Mouse (Mus musculus) adrenal gland (tissue): ENCODE measurements around the gene Ptpn1.

Source experiments
- intact Hi-C: fragments of 180-260 bp; cut with DNase I; formaldehyde crosslinking; loops from one replicate; pipeline ENCODE4 v1.15.1; 2025

Gene Ptpn1

DNA sequence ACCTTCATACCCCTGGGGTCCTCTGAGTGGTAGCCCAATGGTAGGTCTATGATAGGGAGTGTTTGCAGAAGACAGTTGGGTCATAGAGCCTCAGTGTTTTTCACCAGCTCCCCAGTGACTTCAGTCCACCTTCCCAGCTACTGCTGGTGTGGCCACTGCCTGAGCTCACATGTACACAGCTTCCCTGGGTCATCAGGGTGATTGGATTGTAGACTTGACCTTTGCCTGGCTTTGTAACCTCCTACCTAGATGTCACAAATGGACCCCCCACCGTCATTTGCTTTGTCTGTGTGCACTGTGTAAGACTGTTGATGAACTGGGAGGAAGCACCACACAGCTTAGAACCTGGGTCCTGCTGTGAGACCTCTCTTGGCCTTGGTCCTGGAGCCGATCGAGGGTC lies 12.3 kb downstream of the Ptpn1 start:
- intact Hi-C loops, result no loop called here

- intact Hi-C loops, result no loop called here
Observed at GRCm38 (mm10) chr2:167945451-167945850, 13.6 kb downstream of the Ptpn1 start.

GRCm38 (mm10) chr2:167947251-167947650 lies 15.4 kb downstream of the Ptpn1 start:
- intact Hi-C loops, result no loop called here

DNA sequence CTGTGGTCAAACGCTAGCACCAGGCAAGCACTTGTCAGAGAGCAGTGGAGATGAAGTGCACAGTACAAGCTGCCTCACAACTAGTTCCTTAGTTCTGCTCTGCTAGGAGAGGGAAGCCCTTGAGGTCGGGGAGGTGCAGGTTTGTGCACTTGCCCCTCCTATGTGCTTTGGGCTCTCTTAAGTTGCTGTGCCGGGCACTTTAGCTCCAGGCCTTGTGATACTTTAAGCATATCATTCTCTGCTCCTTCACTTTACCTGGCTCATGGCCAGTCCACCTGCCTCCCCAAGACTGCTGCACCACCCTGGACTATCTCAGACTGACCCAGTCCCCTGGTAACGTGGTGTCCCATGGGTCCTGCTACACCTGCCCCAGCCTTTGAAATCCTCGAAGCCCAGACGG lies 16.2 kb downstream of the Ptpn1 start:
- intact Hi-C loops, result no loop called here

GRCm38 (mm10) chr2:167948557-167948956 lies 16.7 kb downstream of the Ptpn1 start:
- intact Hi-C loops, result no loop called here

DNA sequence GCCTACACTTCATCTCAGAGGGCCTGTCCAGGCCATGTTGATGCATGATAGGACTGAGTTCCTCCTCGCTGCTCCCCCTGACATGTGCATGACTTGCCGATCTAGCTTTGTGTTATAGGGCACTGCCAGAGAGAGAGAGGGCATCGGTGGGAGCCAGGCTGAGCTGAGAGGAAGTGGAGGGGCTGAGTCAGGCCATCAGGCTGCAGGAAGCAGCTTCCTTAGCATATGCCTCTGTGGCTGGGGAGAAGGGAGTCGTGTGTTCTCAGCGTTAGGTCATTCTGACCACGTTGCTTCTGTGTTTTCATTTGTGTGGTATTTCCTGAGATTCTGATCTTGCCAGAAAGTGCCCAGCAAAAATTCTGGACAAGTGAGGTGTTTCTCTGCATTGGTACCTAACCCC lies 17.4 kb downstream of the Ptpn1 start:
- intact Hi-C loops, result no loop called here

DNA sequence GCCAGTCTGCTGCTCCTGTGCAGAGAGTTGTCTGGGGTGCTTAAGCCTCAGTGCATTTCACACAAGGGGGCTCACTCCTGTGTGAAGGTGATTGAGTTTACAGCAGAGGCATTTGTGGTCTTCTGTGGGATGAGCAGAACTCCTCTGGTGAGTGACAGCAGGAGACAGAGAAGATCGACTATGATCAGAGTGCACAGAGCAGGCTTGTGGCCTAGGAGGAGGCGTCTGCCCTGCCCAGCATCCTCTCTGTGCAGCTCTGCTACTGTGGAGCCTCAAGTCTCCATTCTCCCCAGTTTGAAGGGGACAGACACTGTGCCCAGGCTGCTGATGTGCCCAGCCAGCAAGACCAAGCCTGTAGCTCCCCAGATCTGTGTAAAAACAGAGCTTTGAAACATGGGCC lies 18.0 kb downstream of the Ptpn1 start:
- intact Hi-C loops, result no loop called here

- intact Hi-C loops, result no loop called here
Observed at GRCm38 (mm10) chr2:167950681-167951080, 18.8 kb downstream of the Ptpn1 start.

GRCm38 (mm10) chr2:167951301-167952211 lies 19.7 kb downstream of the Ptpn1 start:
- intact Hi-C loops, result no loop called here

DNA sequence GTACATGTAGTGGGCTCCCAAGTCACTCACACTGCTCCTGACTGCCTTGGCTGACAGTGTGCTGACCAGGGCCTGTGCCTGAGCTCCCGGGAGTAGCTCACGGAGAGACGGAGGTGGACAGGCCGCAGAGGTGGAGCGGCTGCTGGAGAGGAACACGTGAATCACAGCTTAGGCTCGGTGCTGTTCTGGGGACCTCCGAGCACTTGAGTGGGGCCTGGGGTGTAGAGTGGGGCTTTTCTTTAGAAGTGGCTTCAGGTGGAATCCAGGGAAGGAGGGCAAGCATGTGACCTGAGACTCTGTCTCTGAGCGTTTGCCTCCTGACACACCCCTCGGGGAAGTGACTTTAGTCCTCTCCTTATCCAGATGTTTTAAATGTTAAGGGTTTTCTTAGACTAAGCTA lies 22.0 kb downstream of the Ptpn1 start:
- intact Hi-C loops, result no loop called here

DNA sequence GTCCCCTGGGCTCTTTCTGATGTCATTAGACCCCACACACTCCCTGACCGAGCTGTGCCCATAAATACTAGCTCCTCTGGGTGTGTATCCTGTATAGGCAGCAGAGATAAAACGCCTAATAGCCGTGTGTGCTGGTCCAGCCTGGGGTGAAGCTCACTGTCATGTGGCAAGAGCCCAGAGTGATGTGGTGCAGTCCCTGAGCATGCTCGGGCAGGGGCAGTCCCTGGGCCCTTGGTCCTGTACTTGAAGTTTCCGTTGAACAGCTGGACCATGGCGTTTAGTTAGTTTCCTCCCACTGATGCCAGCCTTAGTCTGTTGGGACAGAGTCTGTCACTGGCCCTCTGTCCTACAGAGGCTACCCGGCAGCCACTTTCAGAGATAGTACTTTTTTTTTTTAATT lies 23.1 kb downstream of the Ptpn1 start:
- intact Hi-C loops, result no loop called here

DNA sequence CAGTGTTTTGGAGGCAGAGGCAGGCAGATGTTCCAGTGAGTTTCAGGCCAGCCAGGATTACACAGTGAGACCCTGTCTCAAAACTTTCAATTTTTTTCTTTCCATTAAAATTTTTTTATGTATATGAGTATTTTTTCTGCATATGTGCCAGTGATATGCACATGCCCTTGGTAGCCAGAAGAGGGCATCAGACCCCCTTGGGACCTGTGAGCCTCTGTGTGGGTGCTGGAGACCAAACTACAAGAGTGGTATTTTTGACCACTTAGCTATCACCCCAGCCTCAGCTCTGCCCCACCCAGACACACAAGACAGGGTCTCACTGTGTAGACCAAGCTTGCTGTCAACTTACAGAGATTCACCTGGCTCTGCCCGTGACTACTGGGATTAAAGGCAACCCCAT lies 25.7 kb downstream of the Ptpn1 start:
- intact Hi-C loops, result no loop called here

- intact Hi-C loops, result no loop called here
Observed at GRCm38 (mm10) chr2:167958082-167958788, 26.4 kb downstream of the Ptpn1 start.

DNA sequence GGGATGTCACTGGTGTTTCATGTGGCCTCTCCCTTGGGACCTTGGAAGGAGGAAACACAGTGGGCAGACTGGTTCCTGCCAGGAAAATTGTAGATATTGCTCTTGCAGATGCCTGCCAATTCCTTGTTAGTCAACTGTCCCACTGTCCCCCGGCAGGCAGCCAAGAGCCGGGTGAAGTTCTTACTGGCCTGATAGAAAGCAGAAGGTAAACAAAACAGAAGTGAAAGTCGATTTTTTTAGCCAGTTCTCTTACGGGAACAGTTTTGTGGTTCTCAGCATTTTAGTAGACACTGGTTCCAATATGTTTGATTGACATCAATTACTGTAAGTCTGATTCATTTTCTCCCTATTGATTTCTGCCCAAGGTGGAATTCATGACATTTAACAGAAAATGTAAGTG lies 27.0 kb downstream of the Ptpn1 start:
- intact Hi-C loops, result no loop called here

DNA sequence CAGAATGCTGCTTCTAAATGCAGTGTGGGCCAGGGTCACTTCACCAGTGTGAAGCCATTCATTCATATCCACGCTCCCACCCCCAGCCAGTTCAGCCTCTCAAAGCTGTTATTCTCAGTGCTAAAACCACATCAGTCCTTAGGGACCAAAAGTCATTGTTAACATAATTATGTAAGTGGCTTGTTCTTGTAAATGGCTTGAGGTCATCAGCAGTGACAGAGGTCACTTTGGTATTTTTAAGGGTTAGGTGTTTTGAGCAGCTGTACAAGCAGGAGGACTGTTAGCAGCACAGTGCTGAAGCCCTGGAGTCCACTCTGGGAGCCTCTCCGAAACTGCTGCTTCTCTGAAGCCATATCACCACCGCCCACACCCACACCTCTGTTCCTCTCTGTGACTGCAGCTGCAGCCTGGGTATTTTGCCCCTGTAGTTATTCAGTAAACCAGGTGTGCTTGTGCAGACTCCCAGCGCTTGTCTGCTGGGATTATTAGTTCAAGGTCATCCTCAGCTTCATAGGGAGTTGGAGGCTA lies 27.6 kb downstream of the Ptpn1 start:
- intact Hi-C loops, result no loop called here

GRCm38 (mm10) chr2:167959996-167960395 lies 28.1 kb downstream of the Ptpn1 start:
- intact Hi-C loops, result no loop called here

GRCm38 (mm10) chr2:167960584-167960983 lies 28.7 kb downstream of the Ptpn1 start:
- intact Hi-C loops, result no loop called here

DNA sequence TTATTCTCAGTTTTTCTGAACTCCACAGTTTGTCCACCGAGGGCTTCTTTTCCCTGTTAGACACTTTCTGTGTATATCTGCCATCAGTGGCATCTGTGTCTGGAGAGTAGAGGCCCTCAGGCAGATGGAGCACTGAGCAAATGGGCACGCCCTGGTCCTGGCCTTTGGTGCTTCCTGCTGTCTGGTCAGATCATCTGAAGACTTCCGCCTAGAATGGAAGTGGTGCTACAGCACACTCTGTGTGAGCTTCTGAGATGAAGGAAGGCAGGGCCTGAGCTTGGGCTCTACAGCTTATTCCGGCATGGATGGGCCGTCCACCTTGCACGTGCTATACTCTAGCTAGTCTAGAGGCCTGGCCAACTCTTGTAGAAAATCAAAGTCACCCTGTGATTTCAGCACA lies 30.5 kb downstream of the Ptpn1 start:
- intact Hi-C loops, result no loop called here

DNA sequence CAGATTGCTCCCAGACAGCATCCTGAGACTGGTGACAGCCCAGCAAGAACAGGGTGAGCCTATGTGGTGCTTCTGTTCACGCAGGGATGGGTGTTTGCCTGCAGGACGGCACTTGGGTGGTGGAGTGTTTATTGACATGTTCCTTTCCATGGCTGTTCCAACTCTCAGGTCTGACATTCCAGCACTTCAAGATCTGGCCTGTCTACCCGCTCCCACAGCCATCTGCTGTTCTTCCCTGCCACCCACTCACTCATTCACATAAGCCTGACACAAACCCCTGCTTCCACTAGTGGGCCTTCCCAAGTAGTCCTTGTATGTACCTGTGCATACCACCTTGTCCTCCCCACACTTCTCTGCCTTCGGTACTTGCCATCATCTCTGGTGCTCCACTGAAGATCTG lies 31.3 kb downstream of the Ptpn1 start:
- intact Hi-C loops, result no loop called here

DNA sequence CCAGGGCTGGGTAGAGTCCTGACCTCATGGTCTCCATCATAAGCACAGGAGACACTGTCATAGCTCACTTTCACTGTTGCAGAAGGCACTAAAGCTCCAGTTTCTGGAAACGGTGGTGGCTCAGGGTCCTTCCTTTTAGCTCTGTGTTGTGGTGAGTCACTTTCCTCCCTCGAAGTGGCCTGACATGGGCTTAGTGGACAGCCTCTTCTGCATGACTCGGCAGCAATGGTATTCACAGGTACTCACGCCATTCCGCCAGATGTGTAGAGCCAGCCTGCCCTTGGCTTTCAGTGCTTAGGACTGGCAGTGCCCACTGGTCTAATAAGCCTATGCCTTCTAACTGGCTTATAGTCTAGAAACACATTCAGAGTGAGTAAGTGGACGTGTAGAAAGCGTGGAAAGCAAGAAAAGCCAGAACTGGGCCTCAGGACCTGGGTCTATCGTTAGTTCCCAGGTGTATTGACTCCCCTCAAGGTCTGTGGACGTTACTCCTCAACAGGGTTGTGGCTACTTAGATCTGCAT lies 32.0 kb downstream of the Ptpn1 start:
- intact Hi-C loops, result no loop called here

DNA sequence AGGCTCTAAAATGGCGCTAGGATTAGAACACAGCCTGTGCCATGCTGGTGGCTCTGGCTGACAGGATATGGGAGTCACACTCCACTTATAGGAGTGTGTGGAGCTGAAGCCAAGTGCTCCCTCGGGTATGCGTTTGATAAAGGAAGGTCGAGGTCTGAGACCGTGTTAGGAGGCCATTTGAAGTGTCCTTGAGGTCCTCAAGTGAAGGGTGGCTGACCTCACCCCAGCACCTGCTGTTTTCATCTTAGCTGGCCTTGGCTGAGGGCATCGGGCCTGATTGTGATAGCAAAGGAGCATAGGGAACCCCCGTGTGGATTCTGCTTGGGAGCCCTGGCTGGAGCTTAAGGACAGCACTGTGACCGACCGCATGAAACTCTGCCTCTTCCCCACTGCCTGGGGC lies 32.5 kb downstream of the Ptpn1 start:
- intact Hi-C loops, result no loop called here

DNA sequence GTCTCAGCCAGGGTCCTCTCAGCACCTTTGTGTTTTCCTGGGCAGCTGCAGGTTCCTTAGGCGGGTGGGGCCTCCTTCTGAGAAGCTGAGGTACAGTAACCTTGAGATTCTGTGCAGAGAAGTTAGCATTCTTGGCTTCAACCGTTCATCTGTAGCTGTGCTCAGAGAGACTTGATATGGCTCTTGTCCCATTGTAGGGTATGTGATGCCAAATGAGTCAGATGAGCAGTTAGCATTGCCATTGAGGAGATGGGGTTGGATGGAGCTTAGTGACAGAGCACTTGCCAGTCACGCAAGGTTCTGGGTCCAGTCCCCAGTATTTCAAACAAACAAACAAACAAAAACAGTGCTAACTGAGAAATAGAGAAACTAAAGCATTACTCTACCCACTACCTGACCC lies 34.1 kb downstream of the Ptpn1 start:
- intact Hi-C loops, result no loop called here
